Comparison of ENCODE assay signal across 7 mouse cellular contexts in genomic region chr2:38926145-38926891, GRCm38 (mm10). TPM values are rescaled to one million over a fixed set of nuclear protein-coding genes. Genes with fewer than 3 reads are reported as not detected.
DNase-seq lines count a peak whose midpoint lies in the region; ATAC-seq lines count a peak whose summit lies in the region.

No protein-coding gene starts in this region.

- no peaks in the 10 kb centered on the region for H3K36me3 ChIP-seq in embryonic facial prominence, embryonic 10.5 days (replicated peaks)
- no peaks in the 10 kb centered on the region for H3K36me3 ChIP-seq in limb, embryonic 10.5 days
- no peaks in the 10 kb centered on the region for H3K36me3 ChIP-seq in midbrain, embryonic 13.5 days

- peak overlapping the region; percentile 86 for H3K27ac ChIP-seq in embryonic facial prominence, embryonic 10.5 days (replicated peaks)
- peak overlapping the region; percentile 88 for H3K27ac ChIP-seq in limb, embryonic 10.5 days
- no peak overlapping the region for H3K27ac ChIP-seq in midbrain, embryonic 13.5 days

- H3K4me2 ChIP-seq in midbrain, embryonic 13.5 days (replicated peaks) = peak overlapping the region; percentile 99

- peak; percentile 94 for DNase-seq in adrenal gland, postnatal 10 days
- DNase-seq in embryonic facial prominence, embryonic 10.5 days (ENCODE audit: low spot score) = peak; percentile 94
- DNase-seq in kidney, adult 11 months = peak; percentile 95
- DNase-seq in limb, embryonic 10.5 days (ENCODE audit: low spot score) = peak; percentile 94
- peak; percentile 81 for DNase-seq in spleen, adult 12 weeks (ENCODE audit: low spot score)

- peak overlapping the region; percentile 73 for H3K9ac ChIP-seq in midbrain, embryonic 13.5 days (replicated peaks)

- peaks cover 12% of the 10 kb centered on the region for H3K27me3 ChIP-seq in embryonic facial prominence, embryonic 10.5 days (replicated peaks; ENCODE audit: low read depth, poor library complexity, severe bottlenecking)
- H3K27me3 ChIP-seq in limb, embryonic 10.5 days (ENCODE audit: low read depth, poor library complexity, severe bottlenecking) = peaks cover 12% of the 10 kb centered on the region
- peaks cover 31% of the 10 kb centered on the region for H3K27me3 ChIP-seq in midbrain, embryonic 13.5 days

- under 1% methylated on average over 53 of the region's 53 CpGs for WGBS in embryonic facial prominence, embryonic 10.5 days
- under 1% methylated on average over 51 of the region's 53 CpGs for WGBS in limb, embryonic 10.5 days
- WGBS in midbrain, embryonic 13.5 days = under 1% methylated on average over 41 of the region's 53 CpGs

- peak; percentile 91 for ATAC-seq in granulocyte monocyte progenitor cell, adult 5-6 weeks (replicated peaks; ENCODE audit: poor library complexity, severe bottlenecking)
- ATAC-seq in midbrain, embryonic 13.5 days = peak; percentile 94

- peak overlapping the region; percentile 92 for H3K4me3 ChIP-seq in embryonic facial prominence, embryonic 10.5 days
- H3K4me3 ChIP-seq in limb, embryonic 10.5 days = peak overlapping the region; percentile 85
- peak overlapping the region; percentile 72 for H3K4me3 ChIP-seq in midbrain, embryonic 13.5 days (replicated peaks)

- H3K9me3 ChIP-seq in embryonic facial prominence, embryonic 10.5 days = no peaks in the 10 kb centered on the region
- H3K9me3 ChIP-seq in limb, embryonic 10.5 days (replicated peaks) = no peaks in the 10 kb centered on the region
- no peaks in the 10 kb centered on the region for H3K9me3 ChIP-seq in midbrain, embryonic 13.5 days

- peaks cover 32% of the 10 kb centered on the region for H3K4me1 ChIP-seq in embryonic facial prominence, embryonic 10.5 days
- peaks cover 37% of the 10 kb centered on the region for H3K4me1 ChIP-seq in limb, embryonic 10.5 days
- peaks cover 18% of the 10 kb centered on the region for H3K4me1 ChIP-seq in midbrain, embryonic 13.5 days (replicated peaks)

RNA-seq across cellular contexts. Expression of gene Nr6a1, which starts 1.2 kb away (rescaled TPM):
- total RNA-seq in adrenal gland, postnatal 10 days (2021) = 1 to 10 TPM; 4.6 to 7.4 TPM
- 4.9 and 8.5 TPM in 2 replicates for polyA plus RNA-seq in embryonic facial prominence, embryonic 10.5 days (2016; fragmentation: Nextera tagmentation; extraction: Ambion mirVana)
- total RNA-seq in granulocyte monocyte progenitor cell, adult 5-6 weeks (2014; fragmentation: Nextera tagmentation) = 0.11 TPM in 2 replicates
- 0.30 and 1.3 TPM in 2 replicates for total RNA-seq in granulocyte monocyte progenitor cell, adult 5-6 weeks (2017)
- 1.9 and 4.8 TPM in 2 replicates for polyA plus RNA-seq in limb, embryonic 10.5 days (2016; fragmentation: Nextera tagmentation; extraction: Ambion mirVana)
- 1.9 and 2.0 TPM in 2 replicates for polyA plus RNA-seq in midbrain, embryonic 13.5 days (2015; fragmentation: Nextera tagmentation; extraction: Ambion mirVana)

RNA-seq across cellular contexts. Expression of gene Olfml2a, which starts 5.5 kb away (rescaled TPM):
- total RNA-seq in adrenal gland, postnatal 10 days (2021) = 10 to 100 TPM; 18.8 to 21.1 TPM
- 1.3 and 1.9 TPM in 2 replicates for polyA plus RNA-seq in embryonic facial prominence, embryonic 10.5 days (2016; fragmentation: Nextera tagmentation; extraction: Ambion mirVana)
- not detected in 2 replicates for total RNA-seq in granulocyte monocyte progenitor cell, adult 5-6 weeks (2014; fragmentation: Nextera tagmentation)
- total RNA-seq in granulocyte monocyte progenitor cell, adult 5-6 weeks (2017) = not detected in 2 replicates
- polyA plus RNA-seq in limb, embryonic 10.5 days (2016; fragmentation: Nextera tagmentation; extraction: Ambion mirVana) = 1.6 and 2.7 TPM in 2 replicates
- 2.2 and 2.4 TPM in 2 replicates for polyA plus RNA-seq in midbrain, embryonic 13.5 days (2015; fragmentation: Nextera tagmentation; extraction: Ambion mirVana)
